11 mouse cellular contexts compared by ENCODE assay signal in genomic region chr4:77310127-77310788, GRCm38 (mm10).
DNase-seq lines count a peak whose midpoint lies in the region; ATAC-seq and TF ChIP-seq lines count a peak whose summit lies in the region.
"Had no signal": no experiment of that assay in that cellular context is flagged by ENCODE, and none has a peak within 500 bp of the region (broad histone marks: within the 10 kb centered on the region; RNA-seq: fewer than 3 reads in every experiment).

No protein-coding gene starts in this region.

- peak; percentile 97 for ATAC-seq in kidney, postnatal 0 days (replicated peaks; ENCODE audit: low FRiP score, low read depth)
- ATAC-seq: forebrain, embryonic 14.5 days had no signal

- H3K36me3 ChIP-seq in kidney, postnatal 0 days (ENCODE audit: insufficient read depth, low read length): no peaks in the 10 kb centered on the region
- H3K36me3 ChIP-seq: limb, embryonic 15.5 days had no signal

- H3K4me1 ChIP-seq in kidney, postnatal 0 days (replicated peaks; ENCODE audit: insufficient read depth, low read length): no peaks in the 10 kb centered on the region; the same call in 1 of the 2 replicates
- H3K4me1 ChIP-seq: limb, embryonic 15.5 days had no signal

- no peak overlapping the region for H3K4me2 ChIP-seq in kidney, postnatal 0 days (ENCODE audit: low read length)
- H3K4me2 ChIP-seq: limb, embryonic 15.5 days had no signal

- H3K27ac ChIP-seq in kidney, postnatal 0 days: peak overlapping the region; percentile 8; the same call in 1 of the 2 replicates
- H3K27ac ChIP-seq: heart, adult 2 months; limb, embryonic 15.5 days had no signal

- no peak overlapping the region for H3K9ac ChIP-seq in kidney, postnatal 0 days (ENCODE audit: low read depth, low read length)
- H3K9ac ChIP-seq: limb, embryonic 15.5 days had no signal

- DNase-seq in embryo, embryonic 10 days (ENCODE audit: low spot score): peak; percentile 21
- DNase-seq in embryo, embryonic 9.5 days (ENCODE audit: extremely low spot score): no peak
- DNase-seq in ovary, postnatal 36 days (ENCODE audit: low spot score): peak; percentile 4
- DNase-seq in ovary, adult 18-20 months (ENCODE audit: low spot score): no peak
- DNase-seq in kidney, postnatal 0 days (ENCODE audit: low spot score): peak; percentile 61
- DNase-seq in left cerebral cortex, adult 9 months (ENCODE audit: low spot score in 2 of 2): no peak
- no peak for DNase-seq in cerebellum, postnatal 36 days
- DNase-seq in gastrocnemius, postnatal 36 days: no peak
- DNase-seq: heart, adult 2 months had no signal

- intact Hi-C loops in gastrocnemius, postnatal 36 days (cut with DNase I): no loop called here

- H3K4me3 ChIP-seq in kidney, postnatal 0 days (replicated peaks; ENCODE audit: low read depth, low read length): no peak overlapping the region
- H3K4me3 ChIP-seq: heart, adult 2 months; limb, embryonic 15.5 days had no signal

- WGBS in kidney, postnatal 0 days: 61% methylated on average over 3 of the region's 3 CpGs

- H3K27me3 ChIP-seq in kidney, postnatal 0 days (ENCODE audit: insufficient read depth, low read length): no peaks in the 10 kb centered on the region
- H3K27me3 ChIP-seq: limb, embryonic 15.5 days had no signal

- TF ChIP-seq CTCF in kidney, postnatal 0 days (IDR thresholded peaks at IDR 0.05; ENCODE audit: low read depth): no peak

- H3K9me3 ChIP-seq in kidney, postnatal 0 days (replicated peaks; ENCODE audit: low read length): no peaks in the 10 kb centered on the region
- H3K9me3 ChIP-seq: limb, embryonic 15.5 days had no signal

Comparison
In these comparisons a context has a peak if more than half of its experiments do, and no peak if none do; other contexts are left out.
1. DNase-seq: peak in embryo, embryonic 10 days (single experiment), ovary, postnatal 36 days (single experiment) and kidney, postnatal 0 days (single experiment); none in embryo, embryonic 9.5 days (single experiment), ovary, adult 18-20 months (single experiment), left cerebral cortex, adult 9 months (0 of 2), cerebellum, postnatal 36 days (0 of 2) and gastrocnemius, postnatal 36 days (0 of 2).